Mouse (Mus musculus): Measurements from ENCODE around the gene Batf. TPM values are rescaled to one million over a fixed set of nuclear protein-coding genes. Genes with fewer than 3 reads are reported as not detected.

Gene Batf
- total and polyA plus RNA-seq, 3 experiments, result 14.4 to 19.9 TPM; not detected in 1

DNA sequence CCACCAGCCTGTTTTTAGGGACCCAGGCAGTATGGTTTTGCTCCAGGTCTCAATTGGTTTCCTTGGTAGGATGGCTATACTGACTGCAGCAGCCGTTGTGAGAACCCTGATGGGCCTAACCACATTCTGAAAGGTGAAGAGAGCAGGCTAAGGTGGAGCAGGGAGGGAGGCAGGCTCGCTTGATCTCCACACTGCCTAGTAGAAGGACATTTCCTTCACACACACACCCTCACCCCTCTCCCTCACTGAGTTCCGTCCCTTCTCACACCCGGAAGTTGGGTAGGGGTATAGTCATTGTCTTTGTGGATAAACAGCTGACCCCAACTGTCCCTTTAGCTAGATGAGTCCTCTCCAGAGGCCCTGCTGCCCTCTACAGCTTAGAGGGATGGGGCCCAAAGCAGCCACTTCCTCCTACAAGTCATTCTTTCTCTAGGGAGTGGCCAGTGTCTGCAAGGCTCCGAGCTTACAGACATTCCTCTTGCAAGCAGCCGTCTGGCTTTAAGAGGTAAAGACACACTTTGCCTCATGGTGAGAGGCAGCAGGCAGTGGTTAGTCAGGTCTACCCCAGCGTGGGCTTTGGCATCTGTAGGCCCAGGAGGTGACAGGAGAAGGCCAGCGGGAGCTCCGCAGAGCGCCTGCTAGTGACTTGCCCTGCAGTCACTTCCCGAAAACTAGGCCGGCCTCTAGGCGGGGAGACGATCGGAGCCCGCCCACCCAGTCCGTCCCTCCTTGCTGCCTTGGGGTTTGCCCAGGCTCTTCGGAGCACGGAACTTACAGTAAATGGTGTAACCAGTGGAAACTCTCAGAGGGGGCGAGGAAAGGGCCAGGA is 18.7 kb downstream of the Batf start (continued):
- TF ChIP-seq ZNF384 (IDR thresholded peaks at IDR 0.05; ENCODE audit: low read depth, low read length) (no peak), MEF2A (IDR thresholded peaks at IDR 0.05; ENCODE audit: extremely low read depth, insufficient replicate concordance, low read depth, low read length, poor library complexity, severe bottlenecking) (no peak), HCFC1 (IDR thresholded peaks at IDR 0.05; ENCODE audit: low read depth, low read length) (peak; percentile 59; the same call in 1 of the 2 replicates)

DNA sequence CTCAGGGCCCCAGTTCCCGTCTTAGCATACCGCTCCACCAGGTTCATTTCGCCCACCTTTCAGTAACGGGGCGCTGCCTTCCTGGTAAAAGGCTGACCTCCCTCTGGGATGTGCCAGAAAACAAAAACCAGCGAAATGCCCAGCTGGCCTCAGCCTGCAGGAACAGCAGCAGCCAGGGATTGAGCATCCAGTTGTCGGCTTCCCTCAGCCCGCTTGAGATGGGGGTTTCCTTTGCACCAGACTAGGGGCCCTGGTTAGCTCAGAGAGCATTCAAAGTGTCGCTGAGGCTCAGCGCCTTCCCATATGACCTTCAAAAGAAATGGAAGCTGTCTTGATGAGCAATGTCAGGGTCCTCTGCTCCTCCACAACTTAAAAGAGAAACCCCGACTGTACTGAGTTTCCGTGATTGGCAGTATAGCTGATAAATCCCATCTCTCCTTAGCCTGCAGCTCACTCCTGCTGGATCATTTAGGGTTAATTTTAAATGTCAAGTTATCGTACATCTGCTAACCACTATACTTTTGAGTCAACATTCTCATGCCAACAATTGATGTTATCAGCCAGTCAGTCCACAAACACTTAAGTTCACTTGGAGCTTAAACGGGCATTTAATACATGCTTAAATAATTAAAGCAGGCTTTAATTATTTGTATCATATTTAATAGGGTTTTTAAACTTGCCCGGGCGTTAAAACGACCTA is 19.5 kb downstream of the Batf start:
- no peaks in the 10 kb centered on the region for H3K9me3 ChIP-seq (replicated peaks; ENCODE audit: insufficient read depth, low read length)
- no peaks in the 10 kb centered on the region for H3K27me3 ChIP-seq (ENCODE audit: control insufficient read depth in 1 of 2, insufficient read depth in 2 of 2, low read length in 2 of 2)
- peak overlapping the region; percentile 81 for H3K9ac ChIP-seq (ENCODE audit: control insufficient read depth, low read depth, low read length, poor library complexity, severe bottlenecking)
- H3K27ac ChIP-seq (ENCODE audit: control insufficient read depth, low read depth, low read length), result peak overlapping the region; percentile 52; the same call in 1 of the 2 replicates
- H3K79me2 ChIP-seq (ENCODE audit: control insufficient read depth, insufficient read depth, low read length, poor library complexity), result no peaks in the 10 kb centered on the region; the same call in 1 of the 2 replicates
- peak overlapping the region; percentile 65 to 73 for H3K4me3 ChIP-seq (ENCODE audit: control insufficient read depth in 1 of 2, insufficient read depth in 1 of 2, low read depth in 2 of 2, low read length in 2 of 2)
- DNase-seq (ENCODE audit: low read depth, low spot score), result no peak
- TF ChIP-seq MEF2A (IDR thresholded peaks at IDR 0.05; ENCODE audit: extremely low read depth, insufficient replicate concordance, low read depth, low read length, poor library complexity, severe bottlenecking) (no peak), USF2 (IDR thresholded peaks at IDR 0.05; ENCODE audit: borderline replicate concordance in 1 of 2, insufficient read depth in 1 of 2, low read depth in 1 of 2, low read length in 2 of 2) (no peak), POLR2AphosphoS2 (IDR thresholded peaks at IDR 0.05; ENCODE audit: low read length) (no peak), CHD2 (IDR thresholded peaks at IDR 0.05; ENCODE audit: low read length) (no peak), E2F4 (IDR thresholded peaks at IDR 0.05; ENCODE audit: borderline replicate concordance, low read depth, low read length) (no peak), BHLHE40 (IDR thresholded peaks at IDR 0.05; ENCODE audit: borderline replicate concordance, low read depth, low read length) (no peak), JUND (IDR thresholded peaks at IDR 0.05; ENCODE audit: low read depth, low read length) (no peak), POLR2A (IDR thresholded peaks at IDR 0.05; ENCODE audit: control insufficient read depth in 1 of 2, insufficient read depth in 1 of 2, low read depth in 1 of 2, low read length in 2 of 2, poor library complexity in 1 of 2) (no peak), TAL1 (IDR thresholded peaks at IDR 0.05; ENCODE audit: low read length) (no peak), ETS1 (IDR thresholded peaks at IDR 0.05; ENCODE audit: low read depth, low read length) (no peak), ZC3H11A (IDR thresholded peaks at IDR 0.05; ENCODE audit: low read depth, low read length) (no peak), SMC3 (IDR thresholded peaks at IDR 0.05; ENCODE audit: low read depth, low read length) (no peak), NRF1 (IDR thresholded peaks at IDR 0.05; ENCODE audit: insufficient read depth, low read depth, low read length, poor library complexity, severe bottlenecking) (no peak), UBTF (IDR thresholded peaks at IDR 0.05; ENCODE audit: borderline replicate concordance, insufficient read depth, low read depth, low read length) (no peak), KAT2A (conservative IDR thresholded peaks at IDR 0.05; ENCODE audit: low read depth, low read length) (no peak)
- H3K4me1 ChIP-seq (ENCODE audit: control insufficient read depth in 1 of 2, insufficient read depth in 2 of 2, low read length in 2 of 2), result peaks cover 3 to 15% of the 10 kb centered on the region in 2 experiments; a peak in 3 of 4 replicates
- peaks cover 0 to 3% of the 10 kb centered on the region in 2 experiments; a peak in 1 of 4 replicates for H3K36me3 ChIP-seq (ENCODE audit: control insufficient read depth in 1 of 2, insufficient read depth in 2 of 2, low read length in 2 of 2)
